Mouse (Mus musculus) forebrain, embryonic 14.5 days (tissue): Measurements from ENCODE around the gene Zcchc3. TPM values are rescaled to one million over a fixed set of nuclear protein-coding genes. Genes with fewer than 3 reads are reported as not detected.
"Not testable (repeated sequence)": the region's sequence is repeated elsewhere in the genome, so short reads cannot be mapped to it uniquely, and the experiment has no call there.

Experiments
- ATAC-seq: fragments of 200-750 bp; cut with Nextera tagmentation; 2 replicates; pipeline ENCODE4 v1.8.0; 2017; ENCODE audit warnings: mild to moderate bottlenecking, moderate library complexity
- DNase-seq: peaks from one replicate; pipeline ENCODE4 v3.0.0-alpha.2; 2015; ENCODE audit warnings: low spot score
- H3K27ac ChIP-seq: fragments of 300-500 bp; sonication (generic); 2 replicates; pipeline ENCODE4 v1.5.1; 2014; ENCODE audit warnings: low read depth, mild to moderate bottlenecking, control low read depth, low read length, moderate library complexity
- H3K27me3 ChIP-seq: fragments of 300-500 bp; sonication (generic); replicated peaks from 2 replicates; pipeline ENCODE4 v1.6.1; 2014; ENCODE audit warnings: low read length, control low read depth, mixed read lengths; ENCODE audit not compliant: control insufficient read depth, insufficient read depth
- H3K36me3 ChIP-seq: fragments of 300-500 bp; sonication (generic); 2 replicates; pipeline ENCODE4 v1.6.1; 2014; ENCODE audit warnings: low read length, control low read depth; ENCODE audit not compliant: control insufficient read depth, insufficient read depth
- H3K4me1 ChIP-seq: fragments of 300-500 bp; sonication (generic); 2 replicates; pipeline ENCODE4 v1.6.1; 2014; ENCODE audit warnings: antibody characterized with exemption, low read length, control low read depth; ENCODE audit not compliant: control insufficient read depth, insufficient read depth
- H3K4me2 ChIP-seq: fragments of 300-500 bp; sonication (generic); 2 replicates; pipeline ENCODE4 v1.6.1; 2014; ENCODE audit warnings: mild to moderate bottlenecking, control low read depth, low read length
- H3K4me3 ChIP-seq: fragments of 300-500 bp; sonication (generic); 2 replicates; pipeline ENCODE4 v1.5.1; 2014; ENCODE audit warnings: low read depth, low read length, control low read depth
- H3K9ac ChIP-seq: fragments of 300-500 bp; sonication (generic); 2 replicates; pipeline ENCODE4 v1.6.1; 2014; ENCODE audit warnings: mild to moderate bottlenecking, low read length, control low read depth, moderate library complexity
- H3K9me3 ChIP-seq: fragments of 300-500 bp; sonication (generic); replicated peaks from 2 replicates; pipeline ENCODE4 v1.6.1; 2016; ENCODE audit warnings: low read length, control low read depth, mixed read lengths; ENCODE audit not compliant: control insufficient read depth
- WGBS: fragments of 180-500 bp; shearing (Covaris S2); extraction: QIAGEN DNeasy Blood & Tissue Kit; methylation state at CpG from one replicate; pipeline ENCODE4 v1.1.7; 2014; 5-methylcytosine and 5-hydroxymethylcytosine counted together
- polyA plus RNA-seq: library from polyadenylated mRNA; unstranded; fragments of >200 nt; fragmentation: Nextera tagmentation; extraction: Ambion mirVana; gene quantifications from 2 replicates; pipeline ENCODE4 v1.2.1, GENCODE M21; 2014

Zcchc3 gene
- polyA plus RNA-seq, 1 experiment from 2014 or later, result 17.3 TPM

GRCm38 (mm10) chr2:152438963-152439362, 24.1 kb upstream of the Zcchc3 start:
- Histone ChIP-seq H3K4me1 (peaks cover 4% of the 10 kb centered on the region; the same call in 1 of the 2 replicates), H3K4me2 (no peak overlapping the region), H3K9ac (no peak overlapping the region), H3K27me3 (no peaks in the 10 kb centered on the region), H3K27ac (no peak overlapping the region), H3K36me3 (no peaks in the 10 kb centered on the region), H3K9me3 (no peaks in the 10 kb centered on the region), H3K4me3 (no peak overlapping the region)
- WGBS, result 61% methylated on average over 1 of the region's 1 CpGs
- ATAC-seq (no peak), DNase-seq (no peak)

GRCm38 (mm10) chr2:152436983-152437860, 22.4 kb upstream of the Zcchc3 start:
- Histone ChIP-seq H3K9ac (peak overlapping the region; percentile 65), H3K36me3 (no peaks in the 10 kb centered on the region), H3K9me3 (no peaks in the 10 kb centered on the region), H3K4me3 (peak overlapping the region; percentile 26), H3K4me1 (peaks cover 4% of the 10 kb centered on the region; the same call in 1 of the 2 replicates), H3K27ac (peak overlapping the region; percentile 33; the same call in 1 of the 2 replicates), H3K27me3 (no peaks in the 10 kb centered on the region), H3K4me2 (peak overlapping the region; percentile 60)
- ATAC-seq (peak; percentile 87), DNase-seq (peak; percentile 83)
- WGBS, result 4% methylated on average over 23 of the region's 23 CpGs

- Histone ChIP-seq H3K9ac (0 out of 2 replicates have a peak overlapping the region, but pooled peaks have one; percentile 13), H3K9me3 (no peaks in the 10 kb centered on the region), H3K27ac (no peak overlapping the region), H3K36me3 (no peaks in the 10 kb centered on the region), H3K4me3 (no peak overlapping the region), H3K27me3 (no peaks in the 10 kb centered on the region), H3K4me2 (no peak overlapping the region), H3K4me1 (peaks cover 4% of the 10 kb centered on the region; the same call in 1 of the 2 replicates)
- DNase-seq, result no peak
- WGBS, result 54% methylated on average over 7 of the region's 7 CpGs
- ATAC-seq, result no peak
Observed at GRCm38 (mm10) chr2:152436405-152436901, 21.6 kb upstream of the Zcchc3 start.

GRCm38 (mm10) chr2:152428481-152428880, 13.7 kb upstream of the Zcchc3 start:
- not testable (repeated sequence) for H3K36me3 ChIP-seq, H3K4me1 ChIP-seq, H3K27ac ChIP-seq, H3K9me3 ChIP-seq, ATAC-seq, H3K27me3 ChIP-seq, H3K4me2 ChIP-seq, DNase-seq, H3K9ac ChIP-seq, H3K4me3 ChIP-seq
- 83% methylated on average over 2 of the region's 2 CpGs for WGBS

- DNase-seq (peak; percentile 70), ATAC-seq (peak; percentile 32; the same call in 1 of the 2 replicates)
- peak overlapping the region; percentile 22; the same call in 1 of the 2 replicates for H3K9ac ChIP-seq
- no peaks in the 10 kb centered on the region for H3K9me3 ChIP-seq
- no peaks in the 10 kb centered on the region for H3K36me3 ChIP-seq
- H3K4me1 ChIP-seq, result no peaks in the 10 kb centered on the region
- H3K4me2 ChIP-seq, result peak overlapping the region; percentile 27; the same call in 1 of the 2 replicates
- no peak overlapping the region for H3K27ac ChIP-seq
- H3K4me3 ChIP-seq, result no peak overlapping the region
- H3K27me3 ChIP-seq, result no peaks in the 10 kb centered on the region
- 3% methylated on average over 12 of the region's 12 CpGs for WGBS
Observed at GRCm38 (mm10) chr2:152427493-152427892, 12.7 kb upstream of the Zcchc3 start.

- H3K4me3 ChIP-seq, result no peak overlapping the region
- WGBS, result 95% methylated on average over 3 of the region's 3 CpGs
Observed at GRCm38 (mm10) chr2:152415786-152416185, 959 bp upstream of the Zcchc3 start.

GRCm38 (mm10) chr2:152415287-152415686, 460 bp upstream of the Zcchc3 start, which contains the start of gene 6820408C15Rik:
TSS of gene 6820408C15Rik (plus strand) at chr2:152415587.
- Histone ChIP-seq H3K27ac (peak within 1 kb of the TSS; percentile 94), H3K9me3 (no peaks in the 10 kb centered on the region), H3K9ac (peak within 1 kb of the TSS; percentile 99), H3K36me3 (no peaks in the 10 kb centered on the region), H3K4me3 (peak within 1 kb of the TSS; percentile 94), H3K4me2 (peak within 1 kb of the TSS; percentile 86), H3K4me1 (peaks cover 16% of the 10 kb centered on the region), H3K27me3 (no peaks in the 10 kb centered on the region)
- ATAC-seq (no peak), DNase-seq (no peak)
- WGBS, result 30% methylated on average over 4 of the region's 4 CpGs

More at GRCm38 (mm10) chr2:152415786-152416185, 959 bp upstream of the Zcchc3 start:
- no peak for DNase-seq
- H3K9me3 ChIP-seq, result no peaks in the 10 kb centered on the region
- no peak overlapping the region for H3K27ac ChIP-seq
- H3K4me1 ChIP-seq, result peaks cover 11% of the 10 kb centered on the region
- no peaks in the 10 kb centered on the region for H3K27me3 ChIP-seq
- no peak for ATAC-seq
- no peak overlapping the region for H3K9ac ChIP-seq
- no peaks in the 10 kb centered on the region for H3K36me3 ChIP-seq
- peak overlapping the region; percentile 86 for H3K4me2 ChIP-seq

GRCm38 (mm10) chr2:152413765-152414584, 852 bp downstream of the Zcchc3 start:
- Histone ChIP-seq H3K36me3 (no peaks in the 10 kb centered on the region), H3K4me3 (peak overlapping the region; percentile 94), H3K27ac (peak overlapping the region; percentile 94), H3K27me3 (no peaks in the 10 kb centered on the region), H3K4me2 (peak overlapping the region; percentile 86), H3K9ac (peak overlapping the region; percentile 99), H3K9me3 (no peaks in the 10 kb centered on the region), H3K4me1 (peaks cover 20% of the 10 kb centered on the region)
- peak; percentile 13 for ATAC-seq
- DNase-seq, result peak; percentile 50
- WGBS, result under 1% methylated on average over 74 of the region's 86 CpGs
